Mouse (Mus musculus): ENCODE results near the gene Fbxw5.

GRCm38 (mm10) chr2:25465256-25465655 lies 35.3 kb upstream of the Fbxw5 start:
- TF ChIP-seq CTCF (IDR thresholded peaks at IDR 0.05; ENCODE audit: borderline replicate concordance, control insufficient read depth, extremely low read depth, insufficient read depth, low read length, poor library complexity): no peak
- no peak for TF ChIP-seq POLR2A (IDR thresholded peaks at IDR 0.05; ENCODE audit: control insufficient read depth, extremely low read depth, insufficient read depth, low read length, poor library complexity)

Measured in thymus, adult 2 months (tissue).